Mouse (Mus musculus): ENCODE measurements around the gene Mtor.

- no peak for TF ChIP-seq POLR2AphosphoS2 (IDR thresholded peaks at IDR 0.05; ENCODE audit: insufficient read length, low read depth)
- no peak for TF ChIP-seq REST (IDR thresholded peaks at IDR 0.05; ENCODE audit: insufficient read depth, insufficient read length)
These were observed 87.5 kb downstream of the Mtor start for GRCm38 (mm10) chr4:148535876-148536275.
